Mouse (Mus musculus) intestine, embryonic 15.5 days (tissue): ENCODE measurements around the gene Eif4e3. TPM values are rescaled to one million over a fixed set of nuclear protein-coding genes. Genes with fewer than 3 reads are reported as not detected.

Experiments
- ATAC-seq: fragments of 200-750 bp; cut with Nextera tagmentation; 2 replicates; pipeline ENCODE4 v1.8.0; 2017; ENCODE audit warnings: moderate TSS enrichment, moderate library complexity
- H3K27ac ChIP-seq: fragments of 300-500 bp; sonication (generic); 2 replicates; pipeline ENCODE4 v1.5.1; 2015; ENCODE audit warnings: mild to moderate bottlenecking, inconsistent platforms
- H3K27me3 ChIP-seq: fragments of 300-500 bp; sonication (generic); replicated peaks from 2 replicates; pipeline ENCODE4 v1.6.1; 2015; ENCODE audit warnings: inconsistent platforms
- H3K36me3 ChIP-seq: fragments of 300-500 bp; sonication (generic); 2 replicates; pipeline ENCODE4 v1.6.1; 2015; ENCODE audit warnings: inconsistent platforms
- H3K4me1 ChIP-seq: fragments of 300-500 bp; sonication (generic); replicated peaks from 2 replicates; pipeline ENCODE4 v1.6.1; 2015; ENCODE audit warnings: inconsistent platforms
- H3K4me2 ChIP-seq: fragments of 300-500 bp; sonication (generic); replicated peaks from 2 replicates; pipeline ENCODE4 v1.6.1; 2015; ENCODE audit warnings: mild to moderate bottlenecking, inconsistent platforms
- H3K4me3 ChIP-seq: fragments of 300-500 bp; sonication (generic); replicated peaks from 2 replicates; pipeline ENCODE4 v1.5.1; 2015; ENCODE audit warnings: inconsistent platforms
- H3K9ac ChIP-seq: fragments of 300-500 bp; sonication (generic); 2 replicates; pipeline ENCODE4 v1.6.1; 2015; ENCODE audit warnings: inconsistent platforms
- H3K9me3 ChIP-seq: fragments of 300-500 bp; sonication (generic); 2 replicates; pipeline ENCODE4 v1.6.1; 2016; ENCODE audit warnings: inconsistent platforms
- WGBS: fragments of 180-500 bp; shearing (Covaris S2); methylation state at CpG from one replicate; pipeline ENCODE4 v1.1.7; 2015; 5-methylcytosine and 5-hydroxymethylcytosine counted together
- polyA plus RNA-seq: library from polyadenylated mRNA; unstranded; fragments of >200 nt; fragmentation: Nextera tagmentation; extraction: Ambion mirVana; gene quantifications from 2 replicates; pipeline ENCODE4 v1.2.1, GENCODE M21; 2015

Gene Eif4e3
- polyA plus RNA-seq, 1 experiment from 2014 or later: 12.3 TPM

DNA sequence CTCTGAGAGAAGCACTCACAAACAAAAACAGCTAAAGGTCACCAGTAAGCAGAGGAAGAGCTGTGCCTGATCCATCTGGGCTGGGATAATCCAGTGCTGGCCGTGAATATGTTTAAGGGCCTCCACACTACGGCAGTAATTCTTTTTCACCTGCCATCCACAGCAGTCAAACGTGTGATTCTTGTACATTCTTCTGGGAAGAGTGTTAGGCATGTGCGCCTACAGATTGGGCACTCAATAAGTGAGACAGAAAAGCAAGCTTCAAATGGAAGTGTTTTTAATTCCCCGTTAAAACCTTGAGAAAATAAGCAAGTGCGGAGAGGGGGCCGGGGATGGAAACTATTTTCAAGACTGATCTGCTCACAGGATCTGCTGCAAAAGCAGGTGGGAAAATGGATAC is 48.7 kb downstream of the Eif4e3 start:
- H3K4me3 ChIP-seq: no peak overlapping the region
- 73% methylated on average over 7 of the region's 7 CpGs for WGBS
- H3K9me3 ChIP-seq: no peaks in the 10 kb centered on the region
- H3K27me3 ChIP-seq: no peaks in the 10 kb centered on the region
- H3K9ac ChIP-seq: no peak overlapping the region
- no peaks in the 10 kb centered on the region for H3K4me1 ChIP-seq
- no peaks in the 10 kb centered on the region for H3K36me3 ChIP-seq
- H3K27ac ChIP-seq: no peak overlapping the region
- H3K4me2 ChIP-seq: no peak overlapping the region
- ATAC-seq: no peak

- H3K4me3 ChIP-seq: no peak overlapping the region
- ATAC-seq: no peak
- H3K27me3 ChIP-seq: no peaks in the 10 kb centered on the region
- H3K4me2 ChIP-seq: no peak overlapping the region
- 91% methylated on average over 1 of the region's 1 CpGs for WGBS
- no peak overlapping the region for H3K9ac ChIP-seq
- no peak overlapping the region for H3K27ac ChIP-seq
- H3K4me1 ChIP-seq: no peaks in the 10 kb centered on the region
- no peaks in the 10 kb centered on the region for H3K9me3 ChIP-seq
- H3K36me3 ChIP-seq: no peaks in the 10 kb centered on the region
These were observed 49.2 kb downstream of the Eif4e3 start for GRCm38 (mm10) chr6:99617415-99617814.

DNA sequence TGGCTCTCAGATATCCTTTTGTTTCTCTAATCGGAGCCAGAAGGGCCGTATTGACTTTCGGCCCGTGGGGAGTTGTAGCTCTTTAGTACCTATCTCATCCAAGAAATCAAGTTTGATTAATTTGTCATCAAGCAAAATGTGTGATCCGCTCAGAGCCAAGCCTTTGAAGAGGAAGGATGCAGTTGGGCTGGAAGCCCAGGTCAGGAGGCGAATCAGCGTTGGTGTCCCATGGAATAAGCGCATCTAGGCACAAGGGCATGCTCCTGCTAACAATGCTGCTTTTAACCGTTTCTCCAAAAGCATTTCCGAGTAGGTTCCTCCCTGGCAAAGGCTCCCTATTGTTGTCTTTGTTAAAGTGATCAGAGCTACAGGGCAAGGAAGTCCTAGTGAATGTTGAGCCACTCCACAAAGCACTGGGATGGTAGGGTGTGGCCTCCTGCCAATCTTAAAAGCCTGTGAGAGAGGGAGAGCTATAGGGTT is 51.3 kb downstream of the Eif4e3 start:
- Histone ChIP-seq H3K27ac (no peak overlapping the region), H3K9me3 (no peaks in the 10 kb centered on the region), H3K27me3 (no peaks in the 10 kb centered on the region), H3K9ac (no peak overlapping the region), H3K4me1 (0 out of 2 replicates have a peak, but pooled peaks cover 6% of the 10 kb centered on the region), H3K4me2 (no peak overlapping the region), H3K4me3 (no peak overlapping the region), H3K36me3 (no peaks in the 10 kb centered on the region)
- ATAC-seq: no peak
- 39% methylated on average over 10 of the region's 10 CpGs for WGBS

GRCm38 (mm10) chr6:99614566-99615271 is 51.9 kb downstream of the Eif4e3 start:
- Histone ChIP-seq H3K4me1 (0 out of 2 replicates have a peak, but pooled peaks cover 6% of the 10 kb centered on the region), H3K9ac (no peak overlapping the region), H3K27ac (no peak overlapping the region), H3K27me3 (no peaks in the 10 kb centered on the region), H3K36me3 (no peaks in the 10 kb centered on the region), H3K4me2 (no peak overlapping the region), H3K9me3 (no peaks in the 10 kb centered on the region), H3K4me3 (no peak overlapping the region)
- WGBS: 41% methylated on average over 17 of the region's 17 CpGs
- no peak for ATAC-seq

DNA sequence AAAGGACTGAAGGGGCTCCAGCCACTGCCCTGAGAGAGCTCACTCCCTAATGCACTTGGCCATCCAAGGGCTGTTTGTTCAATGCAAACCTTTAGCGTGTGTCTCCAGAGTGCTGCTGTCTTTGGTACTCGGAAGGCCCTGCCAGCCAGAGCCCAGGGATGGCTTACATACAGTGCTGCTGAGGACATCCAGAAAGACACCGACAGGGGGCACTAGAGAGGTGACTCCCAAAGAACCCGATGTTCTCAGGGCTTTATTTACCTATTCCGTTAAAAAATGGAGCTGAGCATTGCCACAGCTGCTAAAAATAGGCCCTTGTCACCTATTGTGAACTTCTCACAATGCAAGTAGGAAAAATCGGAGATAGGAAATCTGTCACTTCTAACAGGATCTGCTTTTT is 54.7 kb downstream of the Eif4e3 start:
- 53% methylated on average over 6 of the region's 6 CpGs for whole genome bisulfite sequencing
- ATAC-seq: no peak

GRCm38 (mm10) chr6:99610454-99611427 is 55.8 kb downstream of the Eif4e3 start:
- Histone ChIP-seq H3K4me1 (0 out of 2 replicates have a peak, but pooled peaks cover 6% of the 10 kb centered on the region), H3K4me3 (no peak overlapping the region), H3K27ac (no peak overlapping the region), H3K27me3 (no peaks in the 10 kb centered on the region), H3K9me3 (no peaks in the 10 kb centered on the region), H3K36me3 (no peaks in the 10 kb centered on the region), H3K4me2 (no peak overlapping the region), H3K9ac (no peak overlapping the region)
- 37% methylated on average over 14 of the region's 14 CpGs for WGBS
- ATAC-seq: no peak

More for the DNA sequence above, 54.7 kb downstream of the Eif4e3 start:
- Histone ChIP-seq H3K9me3 (no peaks in the 10 kb centered on the region), H3K4me3 (no peak overlapping the region), H3K9ac (no peak overlapping the region), H3K4me2 (no peak overlapping the region), H3K27me3 (no peaks in the 10 kb centered on the region), H3K27ac (no peak overlapping the region), H3K4me1 (0 out of 2 replicates have a peak, but pooled peaks cover 6% of the 10 kb centered on the region), H3K36me3 (no peaks in the 10 kb centered on the region)

DNA sequence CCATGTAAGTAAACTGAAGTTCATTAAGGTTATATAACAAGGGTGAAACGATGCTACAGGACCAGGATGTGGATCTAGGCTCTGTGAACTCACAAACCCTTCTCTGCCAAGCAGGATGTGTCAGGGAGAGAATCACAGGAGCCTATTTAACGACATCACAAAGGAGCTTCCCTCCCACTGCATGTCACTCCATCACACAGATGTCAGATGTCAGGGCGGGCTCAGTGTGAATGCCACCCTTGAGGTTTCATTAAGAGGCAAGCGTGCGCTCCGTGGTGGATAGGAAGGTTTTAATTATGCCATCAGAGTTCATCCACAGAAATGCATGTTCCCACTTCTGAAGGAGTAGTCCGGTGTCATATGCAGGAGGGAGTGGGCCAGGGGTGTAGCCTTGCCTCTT is 60.5 kb downstream of the Eif4e3 start:
- Histone ChIP-seq H3K27me3 (no peaks in the 10 kb centered on the region), H3K9me3 (no peaks in the 10 kb centered on the region), H3K36me3 (no peaks in the 10 kb centered on the region), H3K27ac (no peak overlapping the region), H3K4me1 (peaks cover 8% of the 10 kb centered on the region; the same call in 1 of the 2 replicates), H3K4me3 (no peak overlapping the region), H3K9ac (no peak overlapping the region; the same call in 1 of the 2 replicates), H3K4me2 (no peak overlapping the region)
- no peak for ATAC-seq
- 81% methylated on average over 7 of the region's 7 CpGs for WGBS

DNA sequence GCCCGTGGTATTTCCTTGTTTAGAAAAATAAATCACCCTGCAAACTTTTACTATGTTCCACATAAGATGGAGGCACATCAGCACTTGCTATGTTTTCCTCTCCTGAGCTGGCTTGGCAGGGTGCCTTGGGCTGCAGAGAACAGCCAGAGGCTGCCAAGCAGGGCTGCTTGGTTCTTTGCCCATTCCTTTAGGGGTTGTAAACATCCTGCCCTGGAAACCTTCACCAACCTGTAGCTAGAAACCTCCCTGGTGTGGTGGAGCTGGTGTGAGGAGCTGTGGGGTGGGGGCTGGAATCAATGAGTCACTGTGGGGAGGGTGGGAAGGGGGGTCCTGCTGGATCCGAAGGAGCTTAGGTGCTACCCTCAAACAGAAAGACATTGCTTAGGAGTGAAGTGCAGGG is 61.8 kb downstream of the Eif4e3 start:
- H3K4me3 ChIP-seq: no peak overlapping the region
- no peak for ATAC-seq
- no peak overlapping the region for H3K27ac ChIP-seq
- H3K4me1 ChIP-seq: peaks cover 5% of the 10 kb centered on the region; the same call in 1 of the 2 replicates
- no peak overlapping the region for H3K9ac ChIP-seq
- no peak overlapping the region for H3K4me2 ChIP-seq
- H3K9me3 ChIP-seq: no peaks in the 10 kb centered on the region
- H3K27me3 ChIP-seq: no peaks in the 10 kb centered on the region
- WGBS: 54% methylated on average over 2 of the region's 2 CpGs
- H3K36me3 ChIP-seq: no peaks in the 10 kb centered on the region

GRCm38 (mm10) chr6:99602434-99602833 is 64.1 kb downstream of the Eif4e3 start:
- Histone ChIP-seq H3K4me2 (no peak overlapping the region), H3K36me3 (no peaks in the 10 kb centered on the region), H3K9ac (no peak overlapping the region), H3K4me3 (no peak overlapping the region), H3K4me1 (peaks cover 7% of the 10 kb centered on the region; the same call in 1 of the 2 replicates), H3K27ac (no peak overlapping the region), H3K27me3 (no peaks in the 10 kb centered on the region), H3K9me3 (no peaks in the 10 kb centered on the region)
- 87% methylated on average over 7 of the region's 7 CpGs for WGBS
- ATAC-seq: no peak

- Histone ChIP-seq H3K4me3 (no peak overlapping the region), H3K36me3 (no peaks in the 10 kb centered on the region), H3K27me3 (no peaks in the 10 kb centered on the region), H3K27ac (no peak overlapping the region), H3K9me3 (no peaks in the 10 kb centered on the region), H3K4me2 (no peak overlapping the region), H3K9ac (no peak overlapping the region), H3K4me1 (peaks cover 7% of the 10 kb centered on the region; the same call in 1 of the 2 replicates)
- no peak for ATAC-seq
- WGBS: 64% methylated on average over 8 of the region's 8 CpGs
These were observed 65.7 kb downstream of the Eif4e3 start for GRCm38 (mm10) chr6:99600886-99601285.

- Histone ChIP-seq H3K4me1 (peaks cover 7% of the 10 kb centered on the region; the same call in 1 of the 2 replicates), H3K4me3 (no peak overlapping the region), H3K36me3 (no peaks in the 10 kb centered on the region), H3K4me2 (no peak overlapping the region; the same call in 1 of the 2 replicates), H3K27ac (no peak overlapping the region), H3K9me3 (no peaks in the 10 kb centered on the region), H3K9ac (no peak overlapping the region), H3K27me3 (no peaks in the 10 kb centered on the region)
- no peak for ATAC-seq
- 21% methylated on average over 10 of the region's 10 CpGs for WGBS
These were observed 66.3 kb downstream of the Eif4e3 start for GRCm38 (mm10) chr6:99600168-99600793.

- peak overlapping the region; percentile 3; the same call in 1 of the 2 replicates for H3K4me2 ChIP-seq
- ATAC-seq: no peak
- no peaks in the 10 kb centered on the region for H3K9me3 ChIP-seq
- H3K4me3 ChIP-seq: no peak overlapping the region
- peaks cover 7% of the 10 kb centered on the region; the same call in 1 of the 2 replicates for H3K4me1 ChIP-seq
- H3K9ac ChIP-seq: no peak overlapping the region
- no peaks in the 10 kb centered on the region for H3K27me3 ChIP-seq
- no peak overlapping the region for H3K27ac ChIP-seq
- H3K36me3 ChIP-seq: no peaks in the 10 kb centered on the region
- WGBS: 31% methylated on average over 8 of the region's 8 CpGs
These were observed 66.9 kb downstream of the Eif4e3 start for GRCm38 (mm10) chr6:99599651-99600050.
